Mouse (Mus musculus) liver, embryonic 16.5 days (tissue): ENCODE results near the gene Clstn2. TPM values are rescaled to one million over a fixed set of nuclear protein-coding genes. Genes with fewer than 3 reads are reported as not detected.

ENCODE experiments used
- ATAC-seq: fragments of 200-750 bp; cut with Nextera tagmentation; 2 replicates; pipeline ENCODE4 v1.8.0; 2017; ENCODE audit warnings: low read depth, mild to moderate bottlenecking, moderate number of reproducible peaks, moderate library complexity
- H3K27ac ChIP-seq: fragments of 300-500 bp; sonication (generic); 2 replicates; pipeline ENCODE4 v1.5.1; 2014; ENCODE audit warnings: mild to moderate bottlenecking, low read length
- H3K27me3 ChIP-seq: fragments of 300-500 bp; sonication (generic); 2 replicates; pipeline ENCODE4 v1.6.1; 2014; ENCODE audit warnings: low read depth, low read length, mixed read lengths; ENCODE audit not compliant: control insufficient read depth, insufficient read depth
- H3K36me3 ChIP-seq: fragments of 300-500 bp; sonication (generic); 2 replicates; pipeline ENCODE4 v1.6.1; 2014; ENCODE audit warnings: mild to moderate bottlenecking; ENCODE audit not compliant: control insufficient read depth, insufficient read depth
- H3K4me1 ChIP-seq: fragments of 300-500 bp; sonication (generic); 2 replicates; pipeline ENCODE4 v1.6.1; 2014; ENCODE audit warnings: low read depth, low read length, mixed read lengths; ENCODE audit not compliant: control insufficient read depth
- H3K4me2 ChIP-seq: fragments of 300-500 bp; sonication (generic); 2 replicates; pipeline ENCODE4 v1.6.1; 2014; ENCODE audit warnings: low read depth, low read length, mixed read lengths
- H3K4me3 ChIP-seq: fragments of 300-500 bp; sonication (generic); 2 replicates; pipeline ENCODE4 v1.5.1; 2014; ENCODE audit warnings: low read depth, mild to moderate bottlenecking, low read length
- H3K9ac ChIP-seq: fragments of 300-500 bp; sonication (generic); 2 replicates; pipeline ENCODE4 v1.6.1; 2014; ENCODE audit warnings: low read depth, low read length
- H3K9me3 ChIP-seq: fragments of 300-500 bp; sonication (generic); replicated peaks from 2 replicates; pipeline ENCODE4 v1.6.1; 2016; ENCODE audit warnings: low read length; ENCODE audit not compliant: control insufficient read depth
- WGBS: fragments of 180-500 bp; shearing (Covaris S2); extraction: QIAGEN DNeasy Blood & Tissue Kit; methylation state at CpG from one replicate; pipeline ENCODE4 v1.1.7; 2014; ENCODE audit not compliant: insufficient replicate concordance; 5-methylcytosine and 5-hydroxymethylcytosine counted together
- polyA plus RNA-seq: library from polyadenylated mRNA; unstranded; fragments of >200 nt; fragmentation: Nextera tagmentation; extraction: Ambion mirVana; gene quantifications from 2 replicates; pipeline ENCODE4 v1.2.1, GENCODE M21; 2015

Clstn2 gene
- polyA plus RNA-seq, 1 experiment from 2014 or later = 0.02 TPM

- WGBS = 45% methylated on average over 3 of the region's 3 CpGs
Measured at GRCm38 (mm10) chr9:97816143-97816805, 216.7 kb downstream of the Clstn2 start.

GRCm38 (mm10) chr9:97813157-97813556 is 219.8 kb downstream of the Clstn2 start:
- no peak for ATAC-seq
- Histone ChIP-seq H3K36me3 (no peaks in the 10 kb centered on the region), H3K4me3 (no peak overlapping the region), H3K4me2 (no peak overlapping the region), H3K9ac (no peak overlapping the region), H3K27me3 (no peaks in the 10 kb centered on the region), H3K27ac (no peak overlapping the region), H3K4me1 (no peaks in the 10 kb centered on the region), H3K9me3 (no peaks in the 10 kb centered on the region)
- 32% methylated on average over 3 of the region's 3 CpGs for WGBS

More at GRCm38 (mm10) chr9:97816143-97816805, 216.7 kb downstream of the Clstn2 start:
- Histone ChIP-seq H3K27me3 (no peaks in the 10 kb centered on the region), H3K4me3 (no peak overlapping the region), H3K4me2 (no peak overlapping the region), H3K36me3 (no peaks in the 10 kb centered on the region), H3K9me3 (no peaks in the 10 kb centered on the region), H3K9ac (no peak overlapping the region), H3K27ac (no peak overlapping the region), H3K4me1 (no peaks in the 10 kb centered on the region)
- no peak for ATAC-seq

GRCm38 (mm10) chr9:97807031-97807430 is 225.9 kb downstream of the Clstn2 start:
- Histone ChIP-seq H3K27ac (no peak overlapping the region), H3K4me2 (no peak overlapping the region), H3K4me3 (no peak overlapping the region), H3K9ac (no peak overlapping the region), H3K27me3 (no peaks in the 10 kb centered on the region), H3K9me3 (no peaks in the 10 kb centered on the region), H3K4me1 (no peaks in the 10 kb centered on the region), H3K36me3 (no peaks in the 10 kb centered on the region)
- 55% methylated on average over 5 of the region's 5 CpGs for WGBS
- ATAC-seq = no peak

GRCm38 (mm10) chr9:97793661-97794060 is 239.3 kb downstream of the Clstn2 start:
- no peak overlapping the region for H3K4me3 ChIP-seq
- 50% methylated on average over 8 of the region's 8 CpGs for WGBS
- H3K27ac ChIP-seq = no peak overlapping the region
- H3K36me3 ChIP-seq = no peaks in the 10 kb centered on the region
- no peaks in the 10 kb centered on the region for H3K9me3 ChIP-seq
- H3K4me1 ChIP-seq = no peaks in the 10 kb centered on the region
- no peak overlapping the region for H3K4me2 ChIP-seq
- no peaks in the 10 kb centered on the region for H3K27me3 ChIP-seq
- ATAC-seq = no peak
- no peak overlapping the region for H3K9ac ChIP-seq

- no peak overlapping the region for H3K4me3 ChIP-seq
- no peaks in the 10 kb centered on the region for H3K9me3 ChIP-seq
- no peak overlapping the region for H3K9ac ChIP-seq
- 59% methylated on average over 5 of the region's 5 CpGs for WGBS
- no peak for ATAC-seq
- H3K4me1 ChIP-seq = no peaks in the 10 kb centered on the region
- H3K27me3 ChIP-seq = no peaks in the 10 kb centered on the region
- H3K36me3 ChIP-seq = no peaks in the 10 kb centered on the region
- H3K27ac ChIP-seq = no peak overlapping the region
- H3K4me2 ChIP-seq = no peak overlapping the region
Measured at GRCm38 (mm10) chr9:97788151-97788670, 244.8 kb downstream of the Clstn2 start.

GRCm38 (mm10) chr9:97780032-97780616 is 252.9 kb downstream of the Clstn2 start:
- no peak for ATAC-seq
- Histone ChIP-seq H3K4me1 (no peaks in the 10 kb centered on the region), H3K4me2 (no peak overlapping the region), H3K27ac (no peak overlapping the region), H3K36me3 (no peaks in the 10 kb centered on the region), H3K9me3 (no peaks in the 10 kb centered on the region), H3K4me3 (no peak overlapping the region), H3K27me3 (no peaks in the 10 kb centered on the region), H3K9ac (no peak overlapping the region)
- 52% methylated on average over 5 of the region's 5 CpGs for WGBS

- Histone ChIP-seq H3K4me2 (no peak overlapping the region), H3K27ac (no peak overlapping the region), H3K4me1 (no peaks in the 10 kb centered on the region), H3K9me3 (no peaks in the 10 kb centered on the region), H3K36me3 (no peaks in the 10 kb centered on the region), H3K9ac (no peak overlapping the region), H3K27me3 (no peaks in the 10 kb centered on the region), H3K4me3 (no peak overlapping the region)
- 46% methylated on average over 1 of the region's 1 CpGs for WGBS
- ATAC-seq = no peak
Measured at GRCm38 (mm10) chr9:97775770-97776169, 257.2 kb downstream of the Clstn2 start.

GRCm38 (mm10) chr9:97774991-97775390 is 258.0 kb downstream of the Clstn2 start:
- no peak overlapping the region for H3K9ac ChIP-seq
- no peak overlapping the region for H3K4me3 ChIP-seq
- H3K27me3 ChIP-seq = no peaks in the 10 kb centered on the region
- ATAC-seq = no peak
- WGBS = 28% methylated on average over 1 of the region's 1 CpGs
- no peaks in the 10 kb centered on the region for H3K4me1 ChIP-seq
- no peak overlapping the region for H3K27ac ChIP-seq
- H3K9me3 ChIP-seq = no peaks in the 10 kb centered on the region
- no peaks in the 10 kb centered on the region for H3K36me3 ChIP-seq
- no peak overlapping the region for H3K4me2 ChIP-seq

- Histone ChIP-seq H3K27me3 (no peaks in the 10 kb centered on the region), H3K9ac (no peak overlapping the region), H3K4me1 (no peaks in the 10 kb centered on the region), H3K9me3 (no peaks in the 10 kb centered on the region), H3K4me2 (no peak overlapping the region), H3K27ac (no peak overlapping the region), H3K4me3 (no peak overlapping the region), H3K36me3 (no peaks in the 10 kb centered on the region)
- ATAC-seq = no peak
- WGBS = 74% methylated on average over 3 of the region's 3 CpGs
Measured at GRCm38 (mm10) chr9:97773911-97774310, 259.1 kb downstream of the Clstn2 start.
